Mouse (Mus musculus): ENCODE measurements around the gene Gcdh. TPM values are rescaled to one million over a fixed set of nuclear protein-coding genes. Genes with fewer than 3 reads are reported as not detected.

The Gcdh gene
- 10 to 100 TPM; 31.3 to 38.3 TPM for total RNA-seq (2021)

- peak; percentile 91 to 99 for DNase-seq (ENCODE audit: low spot score in 2 of 2)
- intact Hi-C loops (cut with DNase I), result no loop called here
These were observed at the start of gene Gcdh for GRCm38 (mm10) chr8:84893709-84894134. Gene Gcdh (minus strand): TSS chr8:84893921.

- intact Hi-C loops (cut with DNase I), result no loop called here
- DNase-seq (ENCODE audit: low spot score in 2 of 2), result no peak
These were observed 44.1 kb upstream of the Gcdh start for GRCm38 (mm10) chr8:84937620-84938485.

GRCm38 (mm10) chr8:84936962-84937546 is 43.3 kb upstream of the Gcdh start, which contains the start of gene Mast1:
Gene Mast1 (minus strand): TSS chr8:84937359.
- peak; percentile 80 to 81 for DNase-seq (ENCODE audit: low spot score in 2 of 2)
- intact Hi-C loops (cut with DNase I), result no loop called here

- DNase-seq (ENCODE audit: low spot score in 2 of 2), result no peak
- intact Hi-C loops (cut with DNase I), result no loop called here
These were observed 42.6 kb upstream of the Gcdh start for GRCm38 (mm10) chr8:84936041-84936961.

GRCm38 (mm10) chr8:84935489-84935888 is 41.8 kb upstream of the Gcdh start:
- DNase-seq (ENCODE audit: low spot score in 2 of 2), result no peak
- intact Hi-C loops (cut with DNase I), result no loop called here

GRCm38 (mm10) chr8:84934860-84935259 is 41.1 kb upstream of the Gcdh start:
- intact Hi-C loops (cut with DNase I), result no loop called here
- peak; percentile 48 to 68 for DNase-seq (ENCODE audit: low spot score in 2 of 2)

GRCm38 (mm10) chr8:84933767-84934559 is 40.2 kb upstream of the Gcdh start:
- intact Hi-C loops (cut with DNase I), result no loop called here

GRCm38 (mm10) chr8:84930582-84930981 is 36.9 kb upstream of the Gcdh start:
- DNase-seq (ENCODE audit: low spot score in 2 of 2), result no peak
- intact Hi-C loops (cut with DNase I), result no loop called here

More at GRCm38 (mm10) chr8:84933767-84934559, 40.2 kb upstream of the Gcdh start:
- DNase-seq (ENCODE audit: low spot score in 2 of 2), result peak; percentile 42 to 80

GRCm38 (mm10) chr8:84928456-84929306 is 35.0 kb upstream of the Gcdh start:
- intact Hi-C loops (cut with DNase I), result loop anchor here (5.0 kb wide), 1 partner anchor 34 kb away; no protein-coding TSS in a partner anchor
- DNase-seq (ENCODE audit: low spot score in 2 of 2), result peak; percentile 71 to 74

GRCm38 (mm10) chr8:84927513-84927912 is 33.8 kb upstream of the Gcdh start:
- intact Hi-C loops (cut with DNase I), result loop anchor here (5.0 kb wide), 1 partner anchor 35 kb away; no protein-coding TSS in a partner anchor
- no peak for DNase-seq (ENCODE audit: low spot score in 2 of 2)

GRCm38 (mm10) chr8:84925557-84925956 is 31.8 kb upstream of the Gcdh start:
- DNase-seq (ENCODE audit: low spot score in 2 of 2), result no peak
- intact Hi-C loops (cut with DNase I), result loop anchor here (5.0 kb wide), 1 partner anchor 37 kb away; no protein-coding TSS in a partner anchor

GRCm38 (mm10) chr8:84921596-84921995 is 27.9 kb upstream of the Gcdh start:
- no peak for DNase-seq (ENCODE audit: low spot score in 2 of 2)
- intact Hi-C loops (cut with DNase I), result no loop called here

GRCm38 (mm10) chr8:84918646-84919045 is 24.9 kb upstream of the Gcdh start:
- DNase-seq (ENCODE audit: low spot score in 2 of 2), result no peak
- intact Hi-C loops (cut with DNase I), result loop anchor here (5.0 kb wide), 1 partner anchor 39 kb away; no protein-coding TSS in a partner anchor

- intact Hi-C loops (cut with DNase I), result loop anchor here (5.0 kb wide), 1 partner anchor 40 kb away; no protein-coding TSS in a partner anchor
- DNase-seq (ENCODE audit: low spot score in 2 of 2), result no peak
These were observed 24.1 kb upstream of the Gcdh start for GRCm38 (mm10) chr8:84917781-84918180.

GRCm38 (mm10) chr8:84915269-84915668 is 21.5 kb upstream of the Gcdh start:
- DNase-seq (ENCODE audit: low spot score in 2 of 2), result no peak

GRCm38 (mm10) chr8:84913960-84914359 is 20.2 kb upstream of the Gcdh start:
- peak in 1 of 2 experiments; percentile 28 for DNase-seq (ENCODE audit: low spot score in 2 of 2)
- intact Hi-C loops (cut with DNase I), result no loop called here

More at GRCm38 (mm10) chr8:84915269-84915668, 21.5 kb upstream of the Gcdh start:
- intact Hi-C loops (cut with DNase I), result loop anchor here (5.0 kb wide), 1 partner anchor 42 kb away; no protein-coding TSS in a partner anchor

- intact Hi-C loops (cut with DNase I), result no loop called here
- DNase-seq (ENCODE audit: low spot score in 2 of 2), result no peak
These were observed 19.8 kb upstream of the Gcdh start for GRCm38 (mm10) chr8:84913502-84913900.
